Mouse (Mus musculus): Measurements from ENCODE around the gene Med14.

Med14 gene

DNA sequence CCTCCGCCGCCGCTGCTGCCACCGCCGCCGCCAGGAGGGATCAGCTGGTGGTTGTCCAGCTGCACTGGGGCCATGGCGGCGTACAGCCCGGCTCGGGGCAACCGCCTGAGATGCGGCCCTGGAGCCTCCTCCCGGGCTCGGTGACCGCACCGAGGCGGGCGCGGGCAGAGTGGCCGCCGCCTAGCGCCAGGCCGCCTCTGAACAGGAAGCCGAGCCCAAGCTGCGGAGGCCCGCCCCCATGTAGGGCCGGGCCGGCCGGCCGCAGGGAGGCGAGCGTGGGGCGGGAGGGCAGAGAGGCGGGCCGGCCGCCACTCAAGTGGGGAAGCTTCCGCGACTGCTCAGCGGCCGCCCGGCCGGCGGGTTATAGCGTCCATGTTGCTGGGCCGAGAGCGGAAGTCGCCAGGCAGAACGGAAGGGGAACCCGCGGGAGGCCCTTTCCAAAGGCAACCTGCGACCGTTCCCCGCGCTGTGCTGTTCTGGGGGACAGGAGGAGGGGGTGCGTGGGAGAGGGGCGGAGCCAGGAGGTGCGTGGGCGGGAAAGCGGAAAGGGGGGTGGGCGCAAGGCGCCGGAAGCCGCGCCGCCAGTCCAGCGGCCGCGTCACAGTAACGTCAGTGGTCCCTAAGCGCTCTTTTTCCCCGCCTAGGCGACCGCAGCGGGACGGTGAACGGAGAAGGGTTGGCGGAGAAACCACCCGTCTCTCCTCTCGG lies at the start of gene Med14:
TSS of gene Med14 (minus strand) at position 448 of the 708 bp plus-strand sequence.
- peak; percentile 91 for DNase-seq

DNA sequence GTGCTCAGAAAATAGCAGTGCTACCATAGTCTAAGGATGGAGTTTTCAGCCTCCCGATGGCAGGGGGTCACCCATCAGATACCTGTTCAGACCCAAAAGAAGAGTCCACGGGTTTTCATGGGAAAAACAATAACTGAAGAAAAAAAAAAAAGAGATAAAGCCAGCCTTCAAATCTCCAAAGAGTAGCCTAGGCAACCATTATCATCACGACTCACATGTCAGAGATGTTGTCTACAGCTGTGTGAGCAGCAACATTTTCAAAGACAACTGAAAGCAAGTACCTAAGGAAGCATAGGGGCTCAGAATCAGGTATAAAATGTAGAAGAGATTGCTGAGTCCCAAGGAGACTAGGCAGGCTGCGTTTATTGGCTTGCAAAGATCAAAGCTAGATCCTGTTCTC lies 38.7 kb upstream of the Med14 start:
- DNase-seq = no peak

- DNase-seq = peak; percentile 9 to 30
These were observed 33.0 kb upstream of the Med14 start for GRCm38 (mm10) chrX:12794842-12795241.

GRCm38 (mm10) chrX:12791674-12792340 lies 29.9 kb upstream of the Med14 start:
- peak; percentile 21 to 37 for DNase-seq

DNA sequence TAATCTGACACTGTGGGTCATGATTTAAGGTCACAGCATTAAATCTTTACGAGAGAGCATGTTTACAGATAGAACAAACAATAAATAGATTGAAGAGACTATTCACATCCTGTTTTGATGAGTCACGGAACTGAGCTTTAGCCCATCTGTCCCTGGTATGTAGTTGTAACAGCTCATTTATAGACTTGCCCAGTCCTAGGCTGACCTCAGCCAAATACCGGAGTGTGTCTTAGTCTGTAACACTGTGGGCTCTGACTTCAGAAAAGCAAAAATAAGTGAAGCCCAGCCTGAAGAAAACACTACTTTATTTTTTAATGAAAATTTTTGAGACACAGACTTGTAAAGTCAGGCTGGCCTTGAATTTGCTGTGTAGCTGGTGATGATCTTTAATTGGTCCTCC lies 11.4 kb upstream of the Med14 start:
- no peak for DNase-seq

DNA sequence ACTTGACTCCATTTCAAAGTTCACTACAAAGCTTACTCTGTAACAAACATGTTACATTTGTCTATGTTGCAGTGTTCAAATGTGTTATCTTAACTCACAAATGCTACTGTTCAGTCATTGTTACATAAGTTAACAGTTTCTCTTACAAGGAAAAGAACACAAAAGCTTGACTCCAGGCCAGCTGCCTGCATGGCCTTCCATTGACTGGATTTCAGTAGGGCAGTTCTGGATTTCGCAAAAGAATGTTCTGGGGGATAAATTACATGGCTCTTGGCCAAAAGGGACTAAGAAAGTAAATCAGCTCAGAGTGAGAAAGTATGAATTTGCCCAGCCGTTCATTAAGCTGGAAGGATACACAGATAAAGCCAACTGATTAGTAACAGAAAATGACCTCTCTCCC lies 9.7 kb upstream of the Med14 start:
- DNase-seq = no peak

DNA sequence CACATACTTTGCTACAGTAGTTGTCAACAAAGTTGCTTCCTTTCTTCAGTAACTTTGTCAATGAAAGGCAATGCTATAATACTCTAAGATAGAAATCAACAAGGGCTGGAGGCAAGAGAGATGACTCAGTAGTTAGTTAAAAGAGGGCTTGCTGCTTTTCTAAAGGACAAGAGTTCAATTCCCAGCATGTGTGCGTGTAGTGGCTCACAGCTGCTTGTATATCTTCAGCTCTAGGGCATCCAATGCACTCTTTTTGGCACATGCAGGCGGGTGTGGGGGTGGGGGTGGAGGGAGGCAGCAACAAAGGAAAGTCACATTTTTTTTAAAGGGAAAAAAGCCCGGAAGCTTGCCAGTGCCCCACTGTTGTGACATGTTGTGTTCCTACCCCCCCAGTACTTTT lies 6.7 kb upstream of the Med14 start:
- DNase-seq = no peak

DNA sequence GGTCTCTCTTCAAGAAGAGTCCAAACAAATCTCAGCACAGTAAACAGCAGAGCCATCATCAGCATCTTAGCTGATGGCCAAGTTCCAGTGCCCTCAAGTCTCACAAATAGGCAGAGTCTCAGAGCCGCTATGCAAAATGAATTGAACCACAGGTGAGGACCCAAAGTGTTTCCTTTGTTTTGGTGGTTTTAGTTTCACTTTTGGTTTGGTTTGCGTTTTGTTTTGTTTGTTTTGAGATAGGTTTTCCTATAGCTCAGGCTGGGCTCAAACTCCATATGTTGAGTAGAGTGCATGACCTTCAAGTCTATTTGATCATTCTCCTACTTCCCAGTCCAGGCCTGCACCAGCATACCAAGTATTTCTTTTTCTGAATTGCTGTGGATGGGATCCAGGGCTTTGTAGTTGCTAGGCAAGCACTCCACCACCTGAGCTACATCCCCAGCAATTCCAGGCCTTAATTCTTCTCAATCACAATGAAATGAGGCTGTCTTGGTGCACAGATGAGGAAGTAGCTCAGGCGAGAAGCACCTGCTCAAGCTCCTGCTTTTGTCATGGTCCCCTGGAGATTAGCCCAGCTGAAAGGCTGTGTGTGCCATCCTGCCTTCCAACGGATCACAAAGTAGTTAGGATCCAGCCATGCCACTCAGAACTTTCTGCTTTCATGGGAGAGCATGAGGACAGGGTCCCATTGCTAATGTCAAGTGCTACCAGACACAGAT lies 5.1 kb upstream of the Med14 start:
- no peak for DNase-seq

DNA sequence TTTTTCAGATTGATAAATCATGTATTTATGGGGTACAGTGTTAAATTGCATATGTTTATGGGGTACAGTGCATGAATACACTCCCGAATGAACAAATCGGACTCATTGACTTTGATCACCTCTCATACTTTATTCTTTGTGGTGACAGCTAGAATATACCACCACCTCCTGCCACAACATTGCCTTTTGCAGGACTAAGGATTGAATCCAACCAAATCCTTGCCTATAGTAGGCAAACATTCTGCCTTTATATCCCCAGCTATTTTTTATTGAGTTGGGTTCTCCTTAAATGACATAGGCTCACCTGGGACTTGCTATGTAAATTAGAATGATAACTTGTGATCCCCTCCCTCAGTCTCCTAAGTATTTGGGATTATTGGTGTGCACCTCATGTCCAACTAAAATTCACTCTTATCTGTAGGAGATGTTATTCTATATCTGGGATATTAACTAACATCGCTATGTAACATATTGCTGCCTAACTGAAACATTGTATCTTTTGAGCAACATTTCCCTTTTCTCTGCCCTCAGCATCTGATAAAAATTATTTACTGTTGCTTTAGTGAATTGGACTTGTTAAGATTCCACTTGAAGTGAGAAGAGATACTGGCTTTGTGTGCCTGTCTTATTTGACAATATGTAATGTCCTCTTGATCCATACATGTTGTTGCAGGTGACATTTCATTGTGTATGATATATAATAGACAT lies 1.4 kb upstream of the Med14 start:
- no peak for DNase-seq

GRCm38 (mm10) chrX:12762334-12763126 lies 657 bp upstream of the Med14 start:
- no peak for DNase-seq

DNA sequence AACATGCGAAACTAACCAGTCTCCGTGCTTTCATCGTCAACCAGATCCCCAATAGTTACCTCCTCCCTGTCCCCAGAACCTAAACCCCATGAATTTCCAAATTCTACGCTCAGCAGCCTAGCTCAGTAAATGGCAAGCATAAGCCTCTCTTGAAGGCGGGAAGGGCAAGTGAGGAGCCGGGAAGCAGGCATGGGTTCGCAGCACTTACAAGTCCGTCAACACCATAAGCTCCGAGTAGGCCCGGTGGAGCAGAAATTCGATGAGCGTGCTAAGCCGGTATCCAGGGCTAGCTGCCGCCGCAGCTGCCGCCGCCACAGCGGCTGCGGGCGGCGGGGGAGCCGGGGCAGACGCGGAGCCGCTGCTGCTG lies 631 bp downstream of the Med14 start:
- no peak for DNase-seq

- DNase-seq = no peak
These were observed 1.4 kb downstream of the Med14 start for GRCm38 (mm10) chrX:12760501-12760900.

DNA sequence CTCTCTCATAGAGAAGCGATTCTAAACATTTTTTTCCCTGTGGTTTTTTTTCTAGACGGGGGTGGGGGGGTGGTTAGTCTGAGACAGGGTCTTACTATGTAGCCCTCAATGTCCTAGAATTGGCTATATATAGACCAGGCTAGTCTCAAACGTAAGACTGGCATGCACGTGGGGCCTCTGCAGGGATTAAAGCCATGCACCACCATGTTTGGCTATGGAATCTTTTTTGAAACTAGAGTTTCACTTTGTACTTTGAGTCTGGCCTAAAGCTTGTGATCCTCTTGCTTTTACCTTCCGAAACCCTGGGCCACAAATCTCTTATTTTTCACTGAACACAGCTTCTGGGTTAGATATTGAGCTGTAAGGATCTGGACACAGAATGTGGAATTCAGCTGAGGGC lies 2.2 kb downstream of the Med14 start:
- no peak for DNase-seq

GRCm38 (mm10) chrX:12747886-12748285 lies 14.0 kb downstream of the Med14 start:
- DNase-seq = no peak

- DNase-seq = no peak
These were observed 15.1 kb downstream of the Med14 start for GRCm38 (mm10) chrX:12746729-12747128.

DNA sequence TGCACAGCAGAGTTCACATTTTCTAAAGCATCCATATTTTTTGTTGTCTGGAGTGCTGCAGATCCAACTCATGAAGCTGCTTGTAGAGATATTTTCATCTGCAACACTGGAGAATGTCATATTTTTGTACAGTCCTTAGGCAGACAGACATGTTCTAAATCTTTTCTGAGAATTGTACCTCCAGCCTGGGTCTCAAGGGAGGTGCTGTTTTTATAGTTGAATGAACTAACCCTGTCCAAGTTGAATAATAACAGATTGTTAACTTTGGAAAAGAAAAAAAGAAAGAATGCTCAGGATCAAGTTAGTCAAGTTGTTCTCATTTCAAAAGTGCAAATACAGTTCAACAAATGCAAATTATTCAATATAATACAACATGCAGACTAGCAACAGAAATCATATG lies 21.5 kb downstream of the Med14 start:
- DNase-seq = no peak

- DNase-seq = no peak
These were observed 45.8 kb downstream of the Med14 start for GRCm38 (mm10) chrX:12716036-12716435.

DNA sequence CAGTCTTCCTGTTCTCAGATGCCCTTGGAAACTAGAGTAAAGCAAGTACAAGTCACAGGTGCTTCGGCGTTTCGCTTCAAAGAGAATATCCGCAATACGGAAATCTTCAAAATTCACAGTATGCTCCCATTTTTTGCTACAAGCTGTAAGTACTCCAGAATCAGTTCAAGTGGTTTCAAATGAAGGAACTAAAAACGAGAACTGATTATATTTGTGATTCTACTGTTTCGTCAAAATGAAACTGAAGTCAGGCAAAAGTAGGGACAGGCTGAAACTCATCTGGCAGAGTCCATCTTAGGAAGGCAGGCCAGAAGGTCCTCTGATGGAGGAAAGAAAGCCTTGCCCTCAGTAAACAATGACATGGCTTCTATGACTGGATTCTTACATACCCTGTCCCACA lies 48.1 kb downstream of the Med14 start:
- DNase-seq = no peak

DNA sequence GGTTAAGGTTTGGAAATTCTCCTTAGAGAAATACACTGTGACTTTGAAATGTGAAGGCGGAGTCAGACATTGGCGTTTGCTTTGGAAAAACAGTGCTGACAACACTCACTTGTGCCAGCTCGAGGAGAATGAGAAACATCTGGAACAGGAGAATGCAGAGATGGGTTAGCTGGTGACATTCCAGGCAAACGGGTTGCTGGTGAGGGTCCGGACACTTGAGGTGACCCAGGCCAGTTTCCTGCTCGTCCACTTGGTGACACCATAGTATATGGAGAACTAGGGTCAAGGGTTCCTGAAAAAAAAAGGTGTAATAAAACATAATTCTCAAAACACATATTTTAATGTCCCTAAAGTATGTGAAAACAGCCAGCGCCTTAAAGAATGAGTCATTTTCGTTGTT lies 75.0 kb downstream of the Med14 start:
- DNase-seq = no peak

DNA sequence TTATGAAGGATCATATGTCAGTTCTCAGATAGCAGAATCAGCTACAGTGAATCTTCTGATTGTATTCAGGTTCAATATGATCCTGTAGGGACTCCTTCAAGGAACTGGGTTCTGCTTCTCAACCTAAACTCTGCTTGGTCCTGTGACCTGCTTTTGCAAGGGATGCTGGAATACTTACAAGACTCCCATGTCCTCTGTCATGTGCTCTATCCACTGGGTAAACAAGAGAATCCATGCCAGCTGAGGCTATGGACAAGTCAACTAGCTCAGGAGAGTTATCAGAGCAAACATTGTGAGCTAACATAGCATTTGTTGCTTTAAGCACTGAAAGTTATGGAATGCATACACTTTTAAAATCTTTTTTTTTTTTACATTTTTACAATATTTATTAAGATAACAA lies 75.8 kb downstream of the Med14 start:
- no peak for DNase-seq

- DNase-seq = peak; percentile 72 to 83
These were observed 84.5 kb downstream of the Med14 start for GRCm38 (mm10) chrX:12677396-12677795.

GRCm38 (mm10) chrX:12673054-12673775 lies 88.7 kb downstream of the Med14 start, which contains the start of gene 1810030O07Rik:
1810030O07Rik (minus strand) TSS chrX:12673668.
- DNase-seq = peak; percentile 89 to 91

Data from cerebellum, postnatal 25 days (tissue).